Mouse (Mus musculus): ENCODE measurements around the gene Gm49405. TPM values are rescaled to one million over a fixed set of nuclear protein-coding genes. Genes with fewer than 3 reads are reported as not detected.

The Gm49405 gene
- total RNA-seq, 4 experiments from 2014 or later: 0.61 to 1.7 (median 1.3) TPM

DNA sequence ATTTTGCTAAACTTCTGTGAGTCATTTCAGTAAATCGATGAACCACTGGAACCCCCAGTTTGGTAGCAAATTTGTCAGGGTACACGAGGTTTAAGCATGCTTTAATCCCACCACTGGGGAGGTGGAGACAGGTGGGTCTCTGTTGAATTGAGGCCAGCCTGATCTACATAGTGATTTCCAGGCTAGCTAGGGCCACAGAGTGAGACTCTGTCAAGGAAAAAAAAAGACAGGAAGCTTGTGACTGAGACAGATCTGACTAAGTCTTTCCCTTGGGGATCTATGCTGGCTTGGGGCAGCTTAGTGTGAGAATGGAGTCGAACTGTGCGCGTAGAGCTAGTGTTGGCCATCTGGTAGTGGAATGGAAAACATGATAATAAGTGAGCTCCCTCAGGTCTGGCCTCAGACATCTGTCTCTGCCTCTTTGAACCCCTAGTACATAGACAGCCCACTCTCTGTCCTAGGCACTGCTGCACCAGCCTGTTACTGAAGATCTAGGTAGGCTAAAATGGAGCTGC lies 52.1 kb downstream of the Gm49405 start:
- DNase-seq: no peak

DNA sequence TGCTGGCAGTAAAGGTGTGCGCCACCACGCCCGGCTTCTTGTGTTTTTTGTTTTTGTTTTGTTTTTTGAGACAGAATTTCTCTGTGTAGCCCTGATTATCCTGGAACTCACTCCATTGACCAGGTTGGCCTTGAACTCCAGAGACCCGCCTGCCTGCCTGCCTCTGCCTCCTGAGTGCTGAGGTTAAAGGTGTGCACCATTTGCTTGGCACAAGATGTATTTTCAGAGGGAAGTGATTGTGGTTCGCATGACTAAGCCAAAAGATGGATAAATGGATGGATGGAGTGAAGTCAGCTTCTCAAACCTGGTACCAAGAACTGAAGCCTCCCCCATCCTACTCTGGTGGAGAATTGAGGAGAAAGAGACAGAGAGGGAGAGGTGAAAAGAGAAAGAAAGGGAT lies 54.2 kb downstream of the Gm49405 start:
- no peak for DNase-seq

Other genes with a start within 250 kb of the Gm49405 start
- 10 to 100 TPM; 46.7 to 80.0 (median 62.7) TPM for gene Kmt5b, start 233.2 kb upstream of the Gm49405 start, total RNA-seq (2022)
- 100 to 1,000 TPM in 1 of 4 experiments, 10 to 100 TPM in 3; 69.8 to 329 (median 93.5) TPM for gene Chka, start 148.9 kb upstream of the Gm49405 start, total RNA-seq (2022)
- 100 to 1,000 TPM in 2 of 4 experiments, 10 to 100 TPM in 2; 55.6 to 133 (median 95.0) TPM for gene Tcirg1, start 93.5 kb upstream of the Gm49405 start, total RNA-seq (2022)
- gene Ndufs8, start 87.9 kb upstream of the Gm49405 start, total RNA-seq (2022): 100 to 1,000 TPM; 241 to 358 (median 291) TPM
- gene Aldh3b1, start 70.8 kb upstream of the Gm49405 start, total RNA-seq (2022): 100 to 1,000 TPM in 2 of 4 experiments, 10 to 100 TPM in 2; 35.5 to 262 (median 145) TPM
- 10 to 100 TPM; 69.4 to 85.5 (median 71.5) TPM for gene Unc93b1, start 65.4 kb upstream of the Gm49405 start, total RNA-seq (2022)
- 1 to 10 TPM in 2 of 4 experiments, under 1 TPM in 2; 0.11 to 1.5 (median 0.88) TPM for gene Aldh3b3, start 42.0 kb upstream of the Gm49405 start, total RNA-seq (2022)
- gene Aldh3b2, start 28.3 kb upstream of the Gm49405 start, total RNA-seq (2022): 10 to 100 TPM in 2 of 4 experiments, 1 to 10 TPM in 2; 4.5 to 15.8 (median 9.7) TPM
- gene Acy3, start 14.1 kb upstream of the Gm49405 start, total RNA-seq (2022): 10 to 100 TPM; 17.9 to 37.7 (median 23.4) TPM
- not detected for gene Tbx10, start 7.9 kb upstream of the Gm49405 start, total RNA-seq (2022)
- 10 to 100 TPM; 22.8 to 27.3 (median 24.7) TPM for gene Nudt8, start within 50 bp of the Gm49405 start, total RNA-seq (2022)
- 1 to 10 TPM; 1.5 to 2.5 (median 1.7) TPM for gene Doc2g, start 2.7 kb downstream of the Gm49405 start, total RNA-seq (2022)
- gene Ndufv1, start 12.2 kb downstream of the Gm49405 start, total RNA-seq (2022): 100 to 1,000 TPM; 235 to 340 (median 280) TPM
- gene Gstp1, start 37.4 kb downstream of the Gm49405 start, total RNA-seq (2022): 100 to 1,000 TPM; 366 to 409 (median 394) TPM
- 10 to 100 TPM; 45.4 to 79.1 (median 67.8) TPM for gene Gstp2, start 45.4 kb downstream of the Gm49405 start, total RNA-seq (2022)
- gene Gstp3, start 58.9 kb downstream of the Gm49405 start, total RNA-seq (2022): 1 to 10 TPM in 1 of 4 experiments, under 1 TPM in 3; 0.56 to 1.1 (median 0.77) TPM
- gene Cabp2, start 81.0 kb downstream of the Gm49405 start, total RNA-seq (2022): not detected
- 100 to 1,000 TPM; 100 to 146 (median 129) TPM for gene Cdk2ap2, start 96.6 kb downstream of the Gm49405 start, total RNA-seq (2022)
- gene Pitpnm1, start 99.4 kb downstream of the Gm49405 start, total RNA-seq (2022): 100 to 1,000 TPM in 1 of 4 experiments, 10 to 100 TPM in 3; 57.1 to 119 (median 84.1) TPM
- 100 to 1,000 TPM; 129 to 143 (median 134) TPM for gene Aip, start 125.2 kb downstream of the Gm49405 start, total RNA-seq (2022)
- under 1 TPM in 2 of 4 experiments, not detected in 2; 0.06 to 0.08 TPM for gene Gpr152, start 139.2 kb downstream of the Gm49405 start, total RNA-seq (2022)
- under 1 TPM; 0.23 to 0.59 (median 0.39) TPM for gene Cabp4, start 143.4 kb downstream of the Gm49405 start, total RNA-seq (2022)
- gene Coro1b, start 148.0 kb downstream of the Gm49405 start, total RNA-seq (2022): 100 to 1,000 TPM; 174 to 210 (median 184) TPM
- 1 to 10 TPM; 2.2 to 4.4 (median 3.4) TPM for gene Ptprcap, start 153.0 kb downstream of the Gm49405 start, total RNA-seq (2022)
- 10 to 100 TPM; 29.2 to 53.0 (median 46.7) TPM for gene Rps6kb2, start 162.7 kb downstream of the Gm49405 start, total RNA-seq (2022)
- 1 to 10 TPM; 3.6 to 6.8 (median 5.2) TPM for gene Carns1, start 174.9 kb downstream of the Gm49405 start, total RNA-seq (2022)
- gene Tbc1d10c, start 190.7 kb downstream of the Gm49405 start, total RNA-seq (2022): 1 to 10 TPM; 1.6 to 2.8 (median 1.9) TPM
- 100 to 1,000 TPM; 371 to 396 (median 387) TPM for gene Ppp1ca, start 191.4 kb downstream of the Gm49405 start, total RNA-seq (2022)
- gene Rad9a, start 201.0 kb downstream of the Gm49405 start, total RNA-seq (2022): 10 to 100 TPM in 3 of 4 experiments, 1 to 10 TPM in 1; 8.7 to 14.3 (median 11.9) TPM
- gene Clcf1, start 213.6 kb downstream of the Gm49405 start, total RNA-seq (2022): 10 to 100 TPM in 1 of 4 experiments, 1 to 10 TPM in 3; 4.5 to 14.4 (median 7.6) TPM
- gene AC109138.7, start 213.7 kb downstream of the Gm49405 start, total RNA-seq (2022): not detected
- 10 to 100 TPM; 39.0 to 53.5 (median 52.4) TPM for gene Pold4, start 231.3 kb downstream of the Gm49405 start, total RNA-seq (2022)